In genomic region chr5:22596981-22597380, GRCm38 (mm10) we compare ENCODE assay signal across 25 mouse cellular contexts. TPM values are rescaled to one million over a fixed set of nuclear protein-coding genes. Genes with fewer than 3 reads are reported as not detected.
DNase-seq lines count a peak whose midpoint lies in the region; ATAC-seq and TF ChIP-seq lines count a peak whose summit lies in the region.
"Had no signal": no experiment of that assay in that cellular context is flagged by ENCODE, and none has a peak within 500 bp of the region (broad histone marks: within the 10 kb centered on the region; RNA-seq: fewer than 3 reads in every experiment).

No protein-coding gene starts in this region.

- no peaks in the 10 kb centered on the region for H3K79me2 ChIP-seq in C2C12 (ENCODE audit: control insufficient read depth, insufficient read depth)

- H3K4me1 ChIP-seq in embryonic fibroblast, embryonic 13.5 days (ENCODE audit: control insufficient read depth, insufficient read depth, low read length), result peaks cover 4% of the 10 kb centered on the region; the same call in 1 of the 2 replicates
- H3K4me1 ChIP-seq in midbrain, embryonic 13.5 days (replicated peaks), result no peaks in the 10 kb centered on the region
- H3K4me1 ChIP-seq: embryonic facial prominence, embryonic 12.5 days; embryonic facial prominence, embryonic 15.5 days; forebrain, embryonic 12.5 days; forebrain, embryonic 15.5 days; hindbrain, embryonic 12.5 days; hindbrain, embryonic 15.5 days had no signal

- intact Hi-C loops in left cerebral cortex, postnatal 4 days (cut with DNase I), result no loop called here

- ATAC-seq in Patski, result peak; percentile 85
- no peak for ATAC-seq in midbrain, embryonic 13.5 days
- ATAC-seq: CD4-positive, CD25-positive, alpha-beta regulatory T cell, adult 4 months; forebrain, embryonic 15.5 days; intestine, postnatal 0 days had no signal

- no peak overlapping the region for H3K4me2 ChIP-seq in midbrain, embryonic 13.5 days (replicated peaks)
- H3K4me2 ChIP-seq: embryonic facial prominence, embryonic 12.5 days; embryonic facial prominence, embryonic 15.5 days; forebrain, embryonic 12.5 days; forebrain, embryonic 15.5 days; heart, embryonic 11.5 days; hindbrain, embryonic 12.5 days; hindbrain, embryonic 15.5 days had no signal

- no peak overlapping the region for H3K4me3 ChIP-seq in C2C12 (ENCODE audit: insufficient read depth, poor library complexity, severe bottlenecking)
- no peak overlapping the region for H3K4me3 ChIP-seq in embryonic fibroblast, embryonic 13.5 days (ENCODE audit: insufficient read depth, low read length)
- no peak overlapping the region for H3K4me3 ChIP-seq in midbrain, embryonic 13.5 days (replicated peaks)
- H3K4me3 ChIP-seq: embryonic facial prominence, embryonic 12.5 days; embryonic facial prominence, embryonic 15.5 days; erythroblast, embryonic 14.5 days; forebrain, embryonic 12.5 days; forebrain, embryonic 15.5 days; gastrocnemius, adult 2 months; hindbrain, embryonic 12.5 days; hindbrain, embryonic 15.5 days had no signal

- H3K27me3 ChIP-seq in C2C12 (ENCODE audit: control insufficient read depth, insufficient read depth, insufficient read length) (no peaks in the 10 kb centered on the region), Patski (no peaks in the 10 kb centered on the region)
- no peaks in the 10 kb centered on the region for H3K27me3 ChIP-seq in midbrain, embryonic 13.5 days
- H3K27me3 ChIP-seq: embryonic facial prominence, embryonic 12.5 days; embryonic facial prominence, embryonic 15.5 days; forebrain, embryonic 12.5 days; forebrain, embryonic 15.5 days; hindbrain, embryonic 12.5 days; hindbrain, embryonic 15.5 days had no signal

- H3K9me3 ChIP-seq in midbrain, embryonic 13.5 days, result no peaks in the 10 kb centered on the region
- H3K9me3 ChIP-seq: embryonic facial prominence, embryonic 12.5 days; embryonic facial prominence, embryonic 15.5 days; forebrain, embryonic 12.5 days; forebrain, embryonic 15.5 days; hindbrain, embryonic 12.5 days; hindbrain, embryonic 15.5 days had no signal

- peak overlapping the region; percentile 99 for H3K27ac ChIP-seq in embryonic fibroblast, embryonic 13.5 days (ENCODE audit: insufficient read depth, low read length)
- no peak overlapping the region for H3K27ac ChIP-seq in midbrain, embryonic 13.5 days
- H3K27ac ChIP-seq: embryonic facial prominence, embryonic 12.5 days; embryonic facial prominence, embryonic 15.5 days; forebrain, embryonic 12.5 days; forebrain, embryonic 15.5 days; gastrocnemius, adult 2 months; hindbrain, embryonic 12.5 days; hindbrain, embryonic 15.5 days had no signal

- DNase-seq in 3134 (ENCODE audit: extremely low read depth, insufficient read length, low spot score), result peak; percentile 68
- no peak for DNase-seq in Patski (ENCODE audit: low read depth, low spot score)
- DNase-seq in neural tube, embryonic 10.5 days (ENCODE audit: extremely low spot score, low spot score), result no peak
- no peak for DNase-seq in left cerebral cortex, postnatal 4 days
- DNase-seq: adrenal gland, adult 8-10 months; adrenal gland, postnatal 25 days; cerebellum, adult 18-20 months; cerebellum, adult 9-10 months; cerebellum, postnatal 14 days; gastrocnemius, adult 2 months; gastrocnemius, postnatal 14 days; heart, adult 11 months had no signal

- TF ChIP-seq CTCF in C2C12 (IDR thresholded peaks at IDR 0.05; ENCODE audit: control insufficient read depth, insufficient read depth, insufficient read length) (no peak), Patski (IDR thresholded peaks at IDR 0.05) (no peak)
- no peak for TF ChIP-seq CTCF in embryonic fibroblast, embryonic 13.5 days (IDR thresholded peaks at IDR 0.05; ENCODE audit: borderline replicate concordance, insufficient read depth, low read length)

- no peak overlapping the region for H3ac ChIP-seq in C2C12 (ENCODE audit: control insufficient read depth, insufficient read length, low read depth)

- in situ Hi-C loops in Patski (cut with MboI; ENCODE audit: low pct_unique_long_range_greater_than_20kb), result no loop called here

- no peaks in the 10 kb centered on the region for H3K79me3 ChIP-seq in C2C12 (ENCODE audit: low read depth)

- CTCF ChIA-PET in Patski (lab: Charles Lee), result no interaction called here

- 96% methylated on average over 4 of the region's 4 CpGs for WGBS in midbrain, embryonic 13.5 days

- H3K9ac ChIP-seq in midbrain, embryonic 13.5 days (replicated peaks), result no peak overlapping the region
- H3K9ac ChIP-seq: embryonic facial prominence, embryonic 12.5 days; embryonic facial prominence, embryonic 15.5 days; forebrain, embryonic 12.5 days; forebrain, embryonic 15.5 days; hindbrain, embryonic 12.5 days; hindbrain, embryonic 15.5 days had no signal

- no peaks in the 10 kb centered on the region for H3K36me3 ChIP-seq in C2C12 (ENCODE audit: control insufficient read depth, insufficient read depth)
- H3K36me3 ChIP-seq in midbrain, embryonic 13.5 days, result no peaks in the 10 kb centered on the region
- H3K36me3 ChIP-seq: embryonic facial prominence, embryonic 12.5 days; embryonic facial prominence, embryonic 15.5 days; forebrain, embryonic 12.5 days; forebrain, embryonic 15.5 days; hindbrain, embryonic 12.5 days; hindbrain, embryonic 15.5 days had no signal

- TF ChIP-seq POLR2A in embryonic fibroblast, embryonic 13.5 days (IDR thresholded peaks at IDR 0.05; ENCODE audit: low read depth, low read length), result no peak

- POLR2A ChIA-PET in Patski (lab: Charles Lee), result no interaction called here

TF ChIP-seq in C2C12, 6 proteins besides CTCF, POLR2A, EP300 and RAD21:
- no peak for TF ChIP-seq MYOG (IDR thresholded peaks at IDR 0.05; ENCODE audit: control insufficient read depth, extremely low read depth, insufficient read length)
- TF ChIP-seq FOSL1 (IDR thresholded peaks at IDR 0.05; ENCODE audit: insufficient read depth, low read length, poor library complexity, severe bottlenecking), result no peak
- TF ChIP-seq MYOD1 (IDR thresholded peaks at IDR 0.05; ENCODE audit: control insufficient read depth, insufficient read length, low read depth), result no peak
- no peak for TF ChIP-seq MAX (IDR thresholded peaks at IDR 0.05)
- no peak for TF ChIP-seq USF1 (IDR thresholded peaks at IDR 0.05; ENCODE audit: low read depth)
- TF ChIP-seq CEBPB (IDR thresholded peaks at IDR 0.05; ENCODE audit: low read depth), result peak; percentile 74

RNA-seq across cellular contexts. Expression of gene Orc5, which starts 46.8 kb away (rescaled TPM):
- polyA plus RNA-seq in C2C12 (2012; fragmentation: generic; extraction: Trizol), result 12.6 TPM
- 16.3 TPM for polyA plus RNA-seq in Patski (2021)
- 23.2 and 27.9 TPM in 2 replicates for polyA plus RNA-seq in embryonic fibroblast, embryonic 13.5 days (2011; ENCODE audit: insufficient read length, low read depth, missing spikeins)
- 36.9 and 37.3 TPM in 2 replicates for polyA plus RNA-seq in midbrain, embryonic 13.5 days (2015; fragmentation: Nextera tagmentation; extraction: Ambion mirVana)
- 10 to 100 TPM; 22.7 to 24.4 TPM for total RNA-seq in left cerebral cortex, postnatal 4 days (2021)
